Mouse (Mus musculus): Measurements from ENCODE around the gene Plekhg6.

The Plekhg6 gene

GRCm38 (mm10) chr6:125385066-125385974 is 4.7 kb upstream of the Plekhg6 start:
- no peak for DNase-seq (ENCODE audit: low spot score in 2 of 2)

- no peak for DNase-seq (ENCODE audit: low spot score in 2 of 2)
Measured at GRCm38 (mm10) chr6:125382024-125382423, 1.4 kb upstream of the Plekhg6 start.

GRCm38 (mm10) chr6:125379781-125380180 is 812 bp downstream of the Plekhg6 start:
- no peak for DNase-seq (ENCODE audit: low spot score in 2 of 2)

- DNase-seq (ENCODE audit: low spot score in 2 of 2), result no peak
Measured at GRCm38 (mm10) chr6:125378621-125379020, 2.0 kb downstream of the Plekhg6 start.

- peak; percentile 59 to 67 for DNase-seq (ENCODE audit: low spot score in 2 of 2)
Measured at GRCm38 (mm10) chr6:125377582-125378451, 2.8 kb downstream of the Plekhg6 start.

GRCm38 (mm10) chr6:125377042-125377441 is 3.6 kb downstream of the Plekhg6 start:
- no peak for DNase-seq (ENCODE audit: low spot score in 2 of 2)

- DNase-seq (ENCODE audit: low spot score in 2 of 2), result peak in 1 of 2 experiments; percentile 47
Measured at GRCm38 (mm10) chr6:125367758-125368371, 12.7 kb downstream of the Plekhg6 start.

- DNase-seq (ENCODE audit: low spot score in 2 of 2), result no peak
Measured at GRCm38 (mm10) chr6:125366133-125366532, 14.5 kb downstream of the Plekhg6 start.

- no peak for DNase-seq (ENCODE audit: low spot score in 2 of 2)
Measured at GRCm38 (mm10) chr6:125365522-125365921, 15.1 kb downstream of the Plekhg6 start.

GRCm38 (mm10) chr6:125364448-125364847 is 16.1 kb downstream of the Plekhg6 start:
- DNase-seq (ENCODE audit: low spot score in 2 of 2), result no peak

GRCm38 (mm10) chr6:125363451-125364242 is 16.9 kb downstream of the Plekhg6 start:
- DNase-seq (ENCODE audit: low spot score in 2 of 2), result no peak

GRCm38 (mm10) chr6:125363021-125363420 is 17.6 kb downstream of the Plekhg6 start:
- no peak for DNase-seq (ENCODE audit: low spot score in 2 of 2)

- no peak for DNase-seq (ENCODE audit: low spot score in 2 of 2)
Measured at GRCm38 (mm10) chr6:125361467-125362291, 18.9 kb downstream of the Plekhg6 start.

GRCm38 (mm10) chr6:125360846-125361245 is 19.7 kb downstream of the Plekhg6 start:
- no peak for DNase-seq (ENCODE audit: low spot score in 2 of 2)

GRCm38 (mm10) chr6:125359999-125360398 is 20.6 kb downstream of the Plekhg6 start:
- no peak for DNase-seq (ENCODE audit: low spot score in 2 of 2)

GRCm38 (mm10) chr6:125357334-125357733 is 23.3 kb downstream of the Plekhg6 start:
- no peak for DNase-seq (ENCODE audit: low spot score in 2 of 2)

- DNase-seq (ENCODE audit: low spot score in 2 of 2), result no peak
Measured at GRCm38 (mm10) chr6:125356264-125356663, 24.3 kb downstream of the Plekhg6 start.

GRCm38 (mm10) chr6:125355197-125355741 is 25.3 kb downstream of the Plekhg6 start:
- no peak for DNase-seq (ENCODE audit: low spot score in 2 of 2)

GRCm38 (mm10) chr6:125354352-125355151 is 26.0 kb downstream of the Plekhg6 start:
- peak; percentile 88 to 92 for DNase-seq (ENCODE audit: low spot score in 2 of 2)

All from heart, adult 9 months (tissue).